Mouse (Mus musculus) cerebellum, adult 9-10 months (tissue): ENCODE results near the gene Fgf14.
"Not testable (repeated sequence)": the region's sequence is repeated elsewhere in the genome, so short reads cannot be mapped to it uniquely, and the experiment has no call there.

Source experiments
- DNase-seq: peaks from one replicate; pipeline ENCODE4 v3.0.0; 2022

Gene Fgf14

GRCm38 (mm10) chr14:124474066-124474667 lies 202.8 kb downstream of the Fgf14 start:
- peak; percentile 67 for DNase-seq

- no peak for DNase-seq
Observed at GRCm38 (mm10) chr14:124470909-124471308, 206.0 kb downstream of the Fgf14 start.

GRCm38 (mm10) chr14:124455120-124455519 lies 221.8 kb downstream of the Fgf14 start:
- DNase-seq, result peak; percentile 54

- DNase-seq, result no peak
Observed at GRCm38 (mm10) chr14:124446096-124446840, 230.7 kb downstream of the Fgf14 start.

- DNase-seq, result no peak
Observed at GRCm38 (mm10) chr14:124444831-124445230, 232.1 kb downstream of the Fgf14 start.

- not testable (repeated sequence) for DNase-seq
Observed at GRCm38 (mm10) chr14:124439298-124439697, 237.6 kb downstream of the Fgf14 start.

GRCm38 (mm10) chr14:124411890-124412289 lies 265.0 kb downstream of the Fgf14 start:
- DNase-seq, result no peak

GRCm38 (mm10) chr14:124410945-124411344 lies 266.0 kb downstream of the Fgf14 start:
- DNase-seq, result peak; percentile 82

- DNase-seq, result no peak
Observed at GRCm38 (mm10) chr14:124328391-124328790, 348.5 kb downstream of the Fgf14 start.

- DNase-seq, result no peak
Observed at GRCm38 (mm10) chr14:124319017-124319718, 357.8 kb downstream of the Fgf14 start.

- no peak for DNase-seq
Observed at GRCm38 (mm10) chr14:124315513-124315912, 361.4 kb downstream of the Fgf14 start.

GRCm38 (mm10) chr14:124287027-124287426 lies 389.9 kb downstream of the Fgf14 start:
- DNase-seq, result no peak

- DNase-seq, result no peak
Observed at GRCm38 (mm10) chr14:124278384-124278944, 398.5 kb downstream of the Fgf14 start.

- no peak for DNase-seq
Observed at GRCm38 (mm10) chr14:124266977-124267376, 409.9 kb downstream of the Fgf14 start.

GRCm38 (mm10) chr14:124264541-124265059 lies 412.3 kb downstream of the Fgf14 start:
- no peak for DNase-seq

- no peak for DNase-seq
Observed at GRCm38 (mm10) chr14:124263199-124263598, 413.7 kb downstream of the Fgf14 start.

- DNase-seq, result peak; percentile 70
Observed at GRCm38 (mm10) chr14:124247517-124247916, 429.4 kb downstream of the Fgf14 start.

- DNase-seq, result peak; percentile 55
Observed at GRCm38 (mm10) chr14:124223445-124223844, 453.5 kb downstream of the Fgf14 start.

- DNase-seq, result peak; percentile 86
Observed at GRCm38 (mm10) chr14:124222447-124222846, 454.5 kb downstream of the Fgf14 start.

- no peak for DNase-seq
Observed at GRCm38 (mm10) chr14:124220979-124221378, 455.9 kb downstream of the Fgf14 start.

- DNase-seq, result peak; percentile 78
Observed at GRCm38 (mm10) chr14:124195806-124196205, 481.1 kb downstream of the Fgf14 start.

GRCm38 (mm10) chr14:124195331-124195730 lies 481.6 kb downstream of the Fgf14 start:
- DNase-seq, result no peak

GRCm38 (mm10) chr14:124192815-124193142 lies 484.1 kb downstream of the Fgf14 start:
- DNase-seq, result no peak
